Mouse (Mus musculus) limb, embryonic 12.5 days (tissue): Measurements from ENCODE around the gene Wdtc1. TPM values are rescaled to one million over a fixed set of nuclear protein-coding genes. Genes with fewer than 3 reads are reported as not detected.
A peak's percentile ranks its signal among the peaks of the same experiment; 100 is the strongest.

Experiments
- ATAC-seq: fragments of 200-750 bp; cut with Nextera tagmentation; 2 replicates; pipeline ENCODE4 v1.8.0; 2017; ENCODE audit warnings: low read depth, moderate TSS enrichment; ENCODE audit not compliant: insufficient number of reproducible peaks, insufficient read depth, low FRiP score, low TSS enrichment
- H3K27ac ChIP-seq: fragments of 300-500 bp; sonication (generic); 2 replicates; pipeline ENCODE4 v1.5.1; 2016; ENCODE audit warnings: mild to moderate bottlenecking, moderate library complexity
- H3K27me3 ChIP-seq: fragments of 300-500 bp; sonication (generic); 2 replicates; pipeline ENCODE4 v1.6.1; 2016; ENCODE audit warnings: mild to moderate bottlenecking, moderate library complexity
- H3K36me3 ChIP-seq: fragments of 300-500 bp; sonication (generic); 2 replicates; pipeline ENCODE4 v1.6.1; 2016; ENCODE audit warnings: mild to moderate bottlenecking, moderate library complexity
- H3K4me1 ChIP-seq: fragments of 300-500 bp; sonication (generic); replicated peaks from 2 replicates; pipeline ENCODE4 v1.6.1; 2016
- H3K4me2 ChIP-seq: fragments of 300-500 bp; sonication (generic); 2 replicates; pipeline ENCODE4 v1.6.1; 2016; ENCODE audit warnings: mild to moderate bottlenecking, moderate library complexity
- H3K4me3 ChIP-seq: fragments of 300-500 bp; sonication (generic); replicated peaks from 2 replicates; pipeline ENCODE4 v1.5.1; 2016; ENCODE audit warnings: mild to moderate bottlenecking
- H3K9ac ChIP-seq: fragments of 300-500 bp; sonication (generic); replicated peaks from 2 replicates; pipeline ENCODE4 v1.6.1; 2016; ENCODE audit warnings: mild to moderate bottlenecking, moderate library complexity
- H3K9me3 ChIP-seq: fragments of 300-500 bp; sonication (generic); 2 replicates; pipeline ENCODE4 v1.6.1; 2016; ENCODE audit warnings: mild to moderate bottlenecking, moderate library complexity
- WGBS: fragments of 180-500 bp; shearing (Covaris S2); methylation state at CpG from one replicate; pipeline ENCODE4 v1.1.7; 2016; 5-methylcytosine and 5-hydroxymethylcytosine counted together
- polyA plus RNA-seq: library from polyadenylated mRNA; unstranded; fragments of >200 nt; fragmentation: Nextera tagmentation; extraction: Ambion mirVana; gene quantifications from 2 replicates; pipeline ENCODE4 v1.2.1, GENCODE M21; 2016

Wdtc1 gene
- polyA plus RNA-seq, 1 experiment from 2014 or later: 12.2 TPM

DNA sequence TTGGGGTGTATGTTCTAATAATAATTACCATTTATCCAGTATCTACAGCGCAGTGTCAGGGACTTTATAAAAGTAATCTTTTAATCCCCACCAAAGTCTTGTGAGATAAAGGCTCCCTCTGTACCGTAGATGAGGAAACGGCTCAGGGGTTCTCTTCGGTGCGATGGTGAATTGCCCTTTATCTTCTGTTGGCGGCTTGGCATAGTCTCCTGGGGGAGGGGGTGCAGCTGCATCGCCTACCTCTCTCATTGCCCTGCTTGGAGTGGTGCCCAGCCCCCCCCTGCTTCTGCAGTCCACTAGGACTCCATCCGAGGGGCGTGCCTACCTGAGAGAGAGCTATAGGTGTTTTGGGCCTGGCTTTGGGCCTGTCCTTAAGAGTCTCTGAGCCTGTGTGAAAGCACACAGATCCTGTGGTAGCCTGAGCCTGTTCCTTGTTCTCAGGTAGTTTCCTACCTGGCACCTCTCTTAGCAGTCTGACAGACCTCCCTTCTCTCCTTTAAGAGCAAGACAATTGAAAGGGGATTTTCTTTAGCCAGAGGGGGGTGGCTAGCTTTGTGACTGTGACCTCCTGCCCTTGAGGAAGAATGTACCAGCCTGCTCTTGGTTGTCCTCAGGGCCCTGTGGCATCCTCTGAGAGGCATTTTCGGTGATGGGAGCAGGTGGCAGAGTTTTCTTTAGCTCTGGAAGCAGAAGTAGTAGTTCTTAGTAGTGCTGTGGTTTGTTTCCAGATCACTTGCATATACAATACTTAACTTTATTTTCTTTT lies 22.7 kb upstream of the Wdtc1 start:
- H3K4me3 ChIP-seq: no peak overlapping the region
- peaks cover 8% of the 10 kb centered on the region for H3K36me3 ChIP-seq
- no peaks in the 10 kb centered on the region for H3K27me3 ChIP-seq
- H3K27ac ChIP-seq: no peak overlapping the region
- peaks cover 72% of the 10 kb centered on the region for H3K4me1 ChIP-seq
- no peak overlapping the region for H3K4me2 ChIP-seq
- no peak overlapping the region for H3K9ac ChIP-seq
- H3K9me3 ChIP-seq: no peaks in the 10 kb centered on the region
- ATAC-seq: no peak
- 75% methylated on average over 10 of the region's 10 CpGs for WGBS

DNA sequence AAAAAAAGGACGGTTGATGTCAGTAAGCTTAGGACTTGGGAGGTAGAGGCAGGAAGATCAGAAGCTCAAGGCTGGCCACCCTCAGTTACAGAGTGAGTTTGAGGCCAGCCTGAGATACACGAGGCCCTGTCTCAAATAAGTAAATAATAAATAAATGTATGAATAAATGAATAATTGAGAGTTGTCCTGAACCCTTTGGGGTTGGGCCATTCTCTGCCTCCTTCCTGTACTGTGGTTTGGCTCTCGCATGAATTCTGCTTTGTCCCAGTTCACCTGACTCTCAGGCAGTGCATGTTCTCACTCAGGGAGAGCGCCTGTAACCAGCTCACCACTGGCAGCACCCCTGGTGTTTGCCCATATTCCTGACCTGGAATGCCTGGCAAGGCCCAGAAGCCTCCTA lies 20.7 kb upstream of the Wdtc1 start:
- no peak overlapping the region for H3K4me3 ChIP-seq
- WGBS: 82% methylated on average over 4 of the region's 4 CpGs
- ATAC-seq: no peak
- no peak overlapping the region for H3K27ac ChIP-seq
- H3K27me3 ChIP-seq: no peaks in the 10 kb centered on the region
- H3K9ac ChIP-seq: no peak overlapping the region
- H3K36me3 ChIP-seq: peaks cover 8% of the 10 kb centered on the region
- H3K4me1 ChIP-seq: peaks cover 66% of the 10 kb centered on the region
- no peaks in the 10 kb centered on the region for H3K9me3 ChIP-seq
- H3K4me2 ChIP-seq: no peak overlapping the region

DNA sequence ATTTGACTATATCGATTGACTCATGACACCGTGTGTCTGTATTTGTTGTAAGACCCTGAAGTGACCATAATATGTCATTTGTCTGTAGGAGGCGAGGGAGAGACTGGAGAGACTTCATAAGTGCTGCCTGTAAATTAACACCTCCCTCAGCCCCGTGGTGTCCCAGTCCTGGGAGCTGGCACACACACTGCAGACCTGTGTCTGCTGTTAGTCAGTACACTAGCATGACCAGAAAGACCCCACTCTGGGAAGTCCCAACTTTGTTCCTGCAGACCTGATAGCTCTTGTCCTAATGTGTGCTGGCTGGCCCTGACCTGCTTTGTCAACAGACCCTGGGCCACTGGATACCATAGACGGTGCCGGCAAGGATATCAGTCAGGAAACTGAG lies 19.0 kb upstream of the Wdtc1 start:
- Histone ChIP-seq H3K9ac (no peak overlapping the region), H3K4me1 (peaks cover 48% of the 10 kb centered on the region), H3K4me3 (peak overlapping the region; percentile 86), H3K9me3 (no peaks in the 10 kb centered on the region), H3K27me3 (no peaks in the 10 kb centered on the region), H3K4me2 (peak overlapping the region; percentile 70), H3K27ac (no peak overlapping the region), H3K36me3 (peaks cover 8% of the 10 kb centered on the region)
- WGBS: 69% methylated on average over 6 of the region's 6 CpGs
- no peak for ATAC-seq

DNA sequence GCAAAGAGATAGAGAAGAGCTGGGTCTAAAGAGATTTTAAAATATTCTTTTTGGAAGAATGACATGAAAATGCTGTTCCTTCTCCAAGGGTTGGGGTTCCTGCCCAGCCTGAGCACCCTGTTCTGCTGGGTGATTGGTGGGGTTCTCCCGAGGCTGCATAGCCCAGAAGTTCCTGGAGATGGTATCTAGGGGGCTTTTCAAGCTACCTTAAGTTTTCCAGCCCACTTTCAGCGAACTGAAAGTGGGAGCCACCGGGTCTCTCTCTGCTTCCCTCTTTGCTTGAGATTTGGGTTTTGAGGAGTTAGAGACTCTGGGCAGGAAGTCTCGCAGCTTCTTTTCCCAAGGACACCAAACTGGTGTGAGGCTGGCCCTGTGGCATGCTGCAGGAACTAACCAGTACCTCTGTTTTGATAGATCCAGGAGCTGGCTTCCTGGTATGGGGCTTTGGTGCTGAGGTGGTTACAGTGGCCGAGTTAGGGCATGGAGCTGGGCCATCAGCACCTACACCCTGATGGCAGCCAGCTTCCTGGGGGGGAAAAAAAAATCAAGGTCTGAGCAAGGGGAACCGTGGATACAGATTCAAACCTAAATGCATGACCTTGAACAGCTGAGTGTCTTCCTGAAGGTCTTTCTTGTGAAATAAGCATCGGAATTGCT lies 18.5 kb upstream of the Wdtc1 start:
- Histone ChIP-seq H3K4me1 (peaks cover 48% of the 10 kb centered on the region), H3K36me3 (peaks cover 8% of the 10 kb centered on the region), H3K9me3 (no peaks in the 10 kb centered on the region), H3K4me2 (peak overlapping the region; percentile 70), H3K27ac (no peak overlapping the region), H3K27me3 (no peaks in the 10 kb centered on the region), H3K9ac (peak overlapping the region; percentile 93), H3K4me3 (peak overlapping the region; percentile 86)
- WGBS: 73% methylated on average over 7 of the region's 7 CpGs
- ATAC-seq: no peak

DNA sequence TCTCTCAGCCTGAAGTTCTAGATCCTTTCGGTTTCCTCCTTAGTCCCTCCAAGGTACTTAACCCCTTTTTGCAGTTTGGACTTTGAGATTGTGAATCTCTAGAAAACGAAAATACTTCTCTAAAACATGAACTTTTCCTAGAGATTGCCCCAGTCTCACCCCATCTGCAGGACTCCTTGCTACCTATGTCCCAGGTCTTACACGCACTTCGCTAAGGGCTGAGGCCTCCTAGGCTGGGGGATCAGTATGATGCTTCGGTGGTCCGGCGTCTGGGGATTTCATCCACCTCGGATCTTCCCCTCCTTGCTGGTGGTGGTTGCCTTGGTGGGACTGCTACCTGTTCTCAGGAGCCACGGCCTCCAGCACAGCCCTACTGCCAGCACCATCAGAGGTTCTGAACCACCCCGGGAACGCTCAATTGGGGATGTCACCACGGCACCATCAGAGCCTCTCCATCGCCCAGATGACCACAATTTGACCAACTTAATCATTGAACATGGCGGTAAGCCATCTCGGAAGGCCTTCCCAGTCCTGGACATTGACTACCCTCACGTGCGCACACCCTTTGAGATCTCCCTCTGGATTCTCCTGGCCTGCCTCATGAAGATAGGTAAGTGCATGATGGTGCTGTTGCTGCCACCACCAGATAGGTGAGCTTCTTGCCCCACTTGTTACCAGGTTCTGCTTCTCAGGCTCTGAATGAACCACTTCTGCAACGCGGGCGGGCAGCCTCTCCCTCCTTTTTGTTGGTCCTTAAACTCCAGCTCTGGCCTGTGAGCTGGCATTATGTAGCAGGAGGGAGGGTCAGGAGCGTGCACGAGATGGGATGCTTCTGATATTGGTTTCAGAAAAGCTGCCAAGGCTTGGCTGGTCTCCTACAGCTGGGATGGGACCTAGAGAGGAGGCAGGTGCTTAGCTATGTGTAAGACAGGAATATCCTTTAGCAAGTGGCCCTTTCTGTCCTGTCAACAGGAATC lies 17.3 kb upstream of the Wdtc1 start:
- Histone ChIP-seq H3K27me3 (no peaks in the 10 kb centered on the region), H3K27ac (peak overlapping the region; percentile 87), H3K4me1 (peaks cover 41% of the 10 kb centered on the region), H3K36me3 (peaks cover 8% of the 10 kb centered on the region), H3K9ac (peak overlapping the region; percentile 93), H3K9me3 (no peaks in the 10 kb centered on the region), H3K4me3 (peak overlapping the region; percentile 86), H3K4me2 (peak overlapping the region; percentile 70)
- no peak for ATAC-seq
- WGBS: 72% methylated on average over 22 of the region's 22 CpGs

DNA sequence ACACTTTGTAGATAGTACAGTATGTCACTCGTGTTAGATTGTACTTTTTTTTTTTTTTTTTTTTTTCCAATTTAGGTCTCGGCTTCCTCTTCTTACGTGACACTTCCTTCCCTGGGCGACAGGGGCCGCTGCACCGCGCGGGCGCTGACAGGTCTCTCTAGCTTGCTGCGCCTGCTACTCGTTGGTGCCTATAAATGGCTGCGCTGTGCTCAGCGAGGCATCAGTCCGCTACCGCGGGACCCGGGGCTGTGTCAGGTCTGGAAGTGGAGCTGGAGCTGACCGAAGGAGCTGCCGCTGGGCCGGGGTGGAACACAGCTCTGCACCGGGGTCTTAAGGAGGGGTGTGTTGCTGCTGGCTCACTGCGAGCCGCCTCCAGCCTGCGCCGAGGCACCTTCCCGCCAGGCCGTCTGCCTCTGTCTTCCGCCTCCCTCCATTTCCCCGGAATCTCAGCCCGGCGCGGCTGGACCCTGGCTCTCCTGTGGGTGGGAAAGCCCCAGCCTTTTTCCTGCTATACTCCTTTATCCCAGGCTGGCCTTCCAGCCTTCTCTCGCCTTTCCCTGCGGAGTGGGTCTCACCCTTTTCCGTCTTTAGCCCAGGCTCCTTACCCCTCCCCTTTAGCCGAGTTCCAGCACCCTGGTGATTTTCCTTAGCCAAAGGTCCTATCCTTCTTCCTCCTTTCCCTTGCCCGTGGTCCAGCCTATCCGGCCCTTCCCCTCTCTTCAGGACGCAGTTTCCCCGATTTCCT lies 16.4 kb upstream of the Wdtc1 start, which contains the start of gene Slc9a1:
Slc9a1 (plus strand) TSS at position 154 of the 745 bp plus-strand sequence.
- Histone ChIP-seq H3K36me3 (peaks cover under 1% of the 10 kb centered on the region), H3K9me3 (no peaks in the 10 kb centered on the region), H3K4me1 (peaks cover 40% of the 10 kb centered on the region), H3K27ac (peak within 1 kb of the TSS; percentile 87), H3K4me3 (peak within 1 kb of the TSS; percentile 86), H3K9ac (peak within 1 kb of the TSS; percentile 93), H3K4me2 (peak within 1 kb of the TSS; percentile 70), H3K27me3 (no peaks in the 10 kb centered on the region)
- ATAC-seq: peak; percentile 94
- under 1% methylated on average over 40 of the region's 40 CpGs for WGBS

DNA sequence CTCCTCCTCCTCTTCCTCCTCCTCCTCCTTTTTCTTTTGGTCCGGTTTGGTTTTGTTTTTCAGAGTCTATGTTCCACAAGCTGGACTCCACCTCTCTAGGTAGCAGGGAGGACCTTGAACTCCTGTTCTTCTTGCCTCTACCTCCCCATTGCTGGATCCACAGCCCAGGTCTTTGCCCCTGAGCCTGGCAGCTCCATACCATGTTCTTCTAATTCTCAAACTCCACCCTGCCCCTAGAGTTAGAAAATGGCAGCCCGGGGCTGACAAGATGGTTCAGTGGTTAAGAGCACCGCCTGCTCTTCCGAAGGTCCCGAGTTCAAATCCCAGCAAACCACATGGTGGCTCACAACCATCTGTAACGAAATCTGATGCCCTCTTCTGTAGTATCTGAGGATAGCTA lies 1.4 kb upstream of the Wdtc1 start:
- Histone ChIP-seq H3K9me3 (no peaks in the 10 kb centered on the region), H3K9ac (no peak overlapping the region), H3K4me2 (no peak overlapping the region), H3K4me3 (no peak overlapping the region), H3K36me3 (no peaks in the 10 kb centered on the region), H3K4me1 (no peaks in the 10 kb centered on the region), H3K27ac (no peak overlapping the region), H3K27me3 (no peaks in the 10 kb centered on the region)
- 90% methylated on average over 6 of the region's 6 CpGs for WGBS
- ATAC-seq: no peak

DNA sequence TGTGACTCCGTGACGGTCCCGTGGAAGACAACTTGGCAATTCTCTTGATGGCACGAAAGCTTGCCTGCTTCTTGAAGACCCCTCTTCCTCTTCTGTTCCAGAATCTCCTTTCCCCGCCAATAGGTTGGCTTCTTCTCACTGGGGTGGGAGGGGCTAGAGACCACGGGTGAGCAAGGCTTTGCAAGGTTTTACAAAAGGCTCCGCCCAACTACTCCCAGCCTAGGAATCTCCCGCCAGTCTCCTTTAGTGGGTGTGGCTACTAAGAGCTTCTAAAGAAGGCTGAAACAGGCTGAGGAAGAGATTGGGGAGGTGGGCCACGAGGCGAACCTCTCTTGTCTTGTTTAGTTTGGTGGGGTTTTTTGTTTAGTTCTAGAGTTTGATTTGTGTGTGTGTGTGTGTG lies 484 bp downstream of the Wdtc1 start:
- no peak overlapping the region for H3K4me3 ChIP-seq
- H3K36me3 ChIP-seq: no peaks in the 10 kb centered on the region
- no peak overlapping the region for H3K4me2 ChIP-seq
- no peak overlapping the region for H3K9ac ChIP-seq
- no peaks in the 10 kb centered on the region for H3K27me3 ChIP-seq
- no peaks in the 10 kb centered on the region for H3K4me1 ChIP-seq
- no peaks in the 10 kb centered on the region for H3K9me3 ChIP-seq
- WGBS: 72% methylated on average over 10 of the region's 10 CpGs
- ATAC-seq: no peak
- no peak overlapping the region for H3K27ac ChIP-seq

DNA sequence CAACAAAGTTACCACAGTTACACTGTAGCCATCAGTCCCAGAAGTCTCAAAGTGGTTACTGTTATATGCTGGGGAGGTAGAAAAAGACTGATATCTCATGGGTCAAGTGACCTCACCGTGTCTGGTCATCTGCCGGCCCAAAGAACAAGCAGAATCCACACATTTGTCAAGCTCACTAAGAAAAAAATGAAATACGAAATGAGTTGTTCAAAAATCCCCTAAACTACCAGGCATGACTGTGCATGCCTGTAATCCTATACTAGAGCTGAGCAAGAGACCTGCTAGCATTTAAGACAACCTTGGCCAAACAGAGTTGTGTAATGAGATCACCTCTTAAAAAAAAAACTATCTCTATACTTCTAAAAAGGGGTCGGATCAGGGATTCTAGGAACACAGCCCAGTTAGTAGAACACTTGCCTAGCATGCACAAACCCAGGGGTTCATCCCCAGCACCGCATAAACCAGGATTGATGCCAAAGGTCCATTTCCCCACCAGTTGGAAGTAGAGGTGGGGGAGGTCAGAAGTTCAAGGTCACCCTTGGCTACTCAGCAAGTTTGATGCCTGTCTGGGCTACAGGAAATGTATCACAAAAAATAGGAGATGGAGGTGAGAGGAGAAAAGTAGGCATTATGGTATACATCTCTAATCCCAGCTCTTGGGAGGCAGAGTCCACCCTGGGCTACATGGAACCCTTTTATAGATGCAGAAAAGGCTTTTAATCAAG lies 5.1 kb downstream of the Wdtc1 start:
- Histone ChIP-seq H3K36me3 (no peaks in the 10 kb centered on the region), H3K4me1 (no peaks in the 10 kb centered on the region), H3K4me3 (no peak overlapping the region), H3K9ac (no peak overlapping the region), H3K9me3 (no peaks in the 10 kb centered on the region), H3K27ac (no peak overlapping the region), H3K4me2 (no peak overlapping the region), H3K27me3 (0 out of 2 replicates have a peak, but pooled peaks cover 2% of the 10 kb centered on the region)
- 88% methylated on average over 5 of the region's 5 CpGs for WGBS
- ATAC-seq: no peak

DNA sequence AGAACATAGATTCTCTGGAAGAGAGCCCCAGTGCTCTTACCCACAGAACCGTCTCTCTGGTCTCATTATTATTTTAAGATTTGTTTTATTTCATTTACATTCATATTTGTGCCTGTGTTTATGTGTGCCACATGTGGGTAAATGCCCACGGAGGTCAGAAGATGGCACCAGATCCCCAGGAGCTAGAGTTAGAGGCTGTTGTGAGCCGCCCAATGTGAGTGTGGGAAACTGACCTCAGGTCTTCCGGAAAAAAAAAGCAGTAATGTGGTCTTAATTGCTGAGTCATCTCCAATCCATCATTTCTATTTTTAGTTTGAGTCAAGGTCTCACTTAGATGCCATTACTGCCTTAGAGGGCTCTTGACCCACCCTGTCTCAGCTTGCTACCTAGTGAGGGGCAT lies 5.7 kb downstream of the Wdtc1 start:
- no peak overlapping the region for H3K9ac ChIP-seq
- peaks cover 6% of the 10 kb centered on the region; the same call in 1 of the 2 replicates for H3K27me3 ChIP-seq
- no peak for ATAC-seq
- 65% methylated on average over 4 of the region's 4 CpGs for WGBS
- H3K4me1 ChIP-seq: no peaks in the 10 kb centered on the region
- H3K9me3 ChIP-seq: no peaks in the 10 kb centered on the region
- H3K4me3 ChIP-seq: no peak overlapping the region
- H3K27ac ChIP-seq: no peak overlapping the region
- H3K4me2 ChIP-seq: no peak overlapping the region
- H3K36me3 ChIP-seq: no peaks in the 10 kb centered on the region
